Mouse (Mus musculus) embryonic fibroblast, embryonic 13.5 days (primary cell): ENCODE data around the gene Mapk7. TPM values are rescaled to one million over a fixed set of nuclear protein-coding genes. Genes with fewer than 3 reads are reported as not detected.
A peak's percentile ranks its signal among the peaks of the same experiment; 100 is the strongest.

Experiments used
- H3K27ac ChIP-seq: 2 replicates; pipeline ENCODE4 v1.5.1; 2012; ENCODE audit warnings: low read length, control low read depth, inconsistent platforms; ENCODE audit not compliant: insufficient read depth
- H3K4me1 ChIP-seq: 2 replicates; pipeline ENCODE4 v1.6.1; 2011; ENCODE audit warnings: low read length; ENCODE audit not compliant: control insufficient read depth, insufficient read depth
- H3K4me3 ChIP-seq: 2 replicates; pipeline ENCODE4 v1.5.1; 2011; ENCODE audit warnings: mild to moderate bottlenecking, control low read depth, low read length; ENCODE audit not compliant: insufficient read depth
- CTCF ChIP-seq: IDR thresholded peaks from 2 replicates; pipeline ENCODE4 v1.5.1; 2011; ENCODE audit warnings: mild to moderate bottlenecking, control low read depth, low read length, moderate library complexity, borderline replicate concordance; ENCODE audit not compliant: insufficient read depth
- POLR2A ChIP-seq: IDR thresholded peaks from 2 replicates; pipeline ENCODE4 v1.6.1; 2011; ENCODE audit warnings: low read depth, mild to moderate bottlenecking, control low read depth, low read length, moderate library complexity
- polyA plus RNA-seq: library from polyadenylated mRNA; stranded (reverse); fragments of >200 nt; gene quantifications from 2 replicates; pipeline ENCODE4 v1.2.4, GENCODE M21; 2011; ENCODE audit warnings: low read depth; ENCODE audit not compliant: missing spikeins, insufficient read length

Gene Mapk7
- polyA plus RNA-seq, 1 experiment = 35.6 TPM

DNA sequence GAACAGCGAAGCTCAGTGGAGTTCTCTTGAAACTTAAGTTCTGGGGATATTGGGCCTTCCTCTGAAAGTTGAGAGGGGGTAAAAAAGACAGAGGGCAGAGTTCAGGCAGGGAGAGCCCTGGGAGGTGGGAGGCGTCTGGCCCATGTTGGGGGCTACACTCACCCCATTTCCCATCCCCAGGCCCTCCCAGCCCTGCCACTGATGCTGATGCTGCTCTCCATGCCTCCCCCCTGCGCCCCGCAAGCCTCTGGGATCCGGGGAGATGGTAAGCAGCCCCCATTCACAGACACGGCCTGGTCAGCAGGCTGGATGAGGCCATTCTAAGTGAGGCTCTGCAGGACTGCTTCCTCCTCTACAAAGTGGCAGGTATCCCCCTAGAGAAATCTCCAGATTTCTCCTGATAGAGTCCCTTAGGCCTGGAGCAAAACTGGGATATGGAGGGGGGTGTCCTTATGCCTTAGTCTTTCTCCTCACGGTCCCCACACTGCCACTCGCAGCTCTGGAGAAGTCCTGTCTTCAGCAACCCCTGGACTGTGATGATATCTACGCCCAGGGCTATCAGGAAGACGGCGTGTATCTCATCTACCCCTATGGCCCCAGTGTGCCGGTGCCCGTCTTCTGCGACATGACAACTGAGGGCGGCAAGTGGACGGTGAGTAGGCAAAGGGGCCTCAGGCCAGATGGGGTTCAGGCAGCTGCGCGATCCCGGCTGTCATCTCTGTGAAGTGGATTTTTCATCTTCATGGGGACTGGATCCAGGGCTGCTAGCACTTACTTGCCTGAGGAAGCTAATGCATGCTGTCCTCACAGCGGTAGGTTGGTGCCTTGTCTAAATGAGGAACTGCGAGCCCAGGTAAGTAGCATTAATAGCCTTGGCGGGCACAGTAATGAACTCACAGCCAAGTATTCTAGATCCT, 8.4 kb downstream of the Mapk7 start:
- Histone ChIP-seq H3K4me1 (peaks cover 2% of the 10 kb centered on the region; the same call in 1 of the 2 replicates), H3K27ac (peak overlapping the region; percentile 82), H3K4me3 (peak overlapping the region; percentile 38)
- TF ChIP-seq POLR2A = no peak
- TF ChIP-seq CTCF = no peak

DNA sequence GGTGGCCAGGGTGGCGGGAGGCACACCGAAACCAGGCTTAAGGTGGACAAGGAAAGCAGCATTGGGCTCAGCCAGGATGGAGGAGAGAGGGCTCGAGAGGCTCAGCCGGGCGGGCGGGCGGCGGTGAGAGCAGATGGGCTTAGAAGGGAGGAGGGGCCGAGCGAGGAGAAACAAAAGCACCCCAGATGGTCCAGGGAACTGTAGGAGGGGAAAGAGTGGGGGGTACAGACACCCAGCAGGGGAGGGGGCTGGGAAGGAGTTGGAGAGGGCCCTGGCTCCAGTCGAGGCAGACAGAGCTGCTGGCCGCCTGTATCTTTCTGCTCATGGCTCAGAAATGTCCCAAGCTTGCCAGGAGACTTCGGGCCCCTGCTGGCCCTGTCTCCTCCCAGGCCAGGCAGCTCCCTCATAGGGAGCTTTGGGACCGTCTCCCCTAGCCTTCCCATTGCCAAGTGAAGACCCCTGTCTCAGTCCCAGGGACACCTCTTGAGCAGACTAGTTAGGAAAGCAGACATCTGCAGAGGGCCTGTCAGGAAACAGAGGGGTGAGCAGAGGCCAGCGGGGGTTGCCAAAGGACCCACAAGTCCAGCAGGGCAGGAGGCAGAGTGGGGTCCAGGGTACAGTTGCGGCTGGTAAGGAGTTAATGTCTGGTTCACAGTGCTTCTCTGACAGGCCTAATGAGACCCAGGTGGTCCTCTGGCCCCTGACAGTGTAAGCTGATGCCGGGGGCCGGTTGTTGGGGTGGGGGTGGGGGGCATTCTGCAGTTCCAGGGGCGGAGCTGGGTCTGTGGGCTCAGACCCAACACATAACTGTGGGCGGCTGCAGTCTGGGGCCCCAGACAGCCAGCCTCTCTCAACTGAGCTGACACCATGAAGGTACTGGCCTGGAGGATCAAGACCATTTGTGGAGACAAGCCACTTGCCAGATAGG, 9.3 kb downstream of the Mapk7 start, which contains the start of gene Mfap4:
Gene Mfap4, plus strand, starts transcription at position 819 of the 928 bp plus-strand sequence.
- H3K4me3 ChIP-seq = peak within 1 kb of the TSS; percentile 38
- peaks cover 2% of the 10 kb centered on the region; the same call in 1 of the 2 replicates for H3K4me1 ChIP-seq
- TF ChIP-seq POLR2A (peak; percentile 90), CTCF (no peak)
- H3K27ac ChIP-seq = peak within 1 kb of the TSS; percentile 91

DNA sequence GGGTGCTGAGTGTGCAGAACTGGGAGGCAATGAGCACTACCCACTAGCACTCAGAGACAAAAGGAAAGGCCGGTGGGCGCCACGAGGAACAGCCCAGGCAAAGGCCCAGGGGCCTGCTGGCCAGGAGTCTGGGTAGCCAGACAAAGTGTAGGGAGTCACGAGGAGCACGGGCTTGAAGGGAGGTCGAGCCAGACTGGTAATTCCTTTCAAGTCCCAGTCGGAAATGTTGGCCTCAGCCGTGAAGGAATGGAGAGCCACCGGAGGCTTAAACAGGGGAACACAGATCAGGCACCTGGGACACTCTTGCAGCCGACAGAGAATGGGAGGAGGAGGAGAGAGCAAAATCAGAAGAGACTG, 10.0 kb downstream of the Mapk7 start:
- Histone ChIP-seq H3K27ac (peak overlapping the region; percentile 91), H3K4me3 (no peak overlapping the region), H3K4me1 (peaks cover 2% of the 10 kb centered on the region; the same call in 1 of the 2 replicates)
- no peak for TF ChIP-seq POLR2A
- TF ChIP-seq CTCF = no peak

DNA sequence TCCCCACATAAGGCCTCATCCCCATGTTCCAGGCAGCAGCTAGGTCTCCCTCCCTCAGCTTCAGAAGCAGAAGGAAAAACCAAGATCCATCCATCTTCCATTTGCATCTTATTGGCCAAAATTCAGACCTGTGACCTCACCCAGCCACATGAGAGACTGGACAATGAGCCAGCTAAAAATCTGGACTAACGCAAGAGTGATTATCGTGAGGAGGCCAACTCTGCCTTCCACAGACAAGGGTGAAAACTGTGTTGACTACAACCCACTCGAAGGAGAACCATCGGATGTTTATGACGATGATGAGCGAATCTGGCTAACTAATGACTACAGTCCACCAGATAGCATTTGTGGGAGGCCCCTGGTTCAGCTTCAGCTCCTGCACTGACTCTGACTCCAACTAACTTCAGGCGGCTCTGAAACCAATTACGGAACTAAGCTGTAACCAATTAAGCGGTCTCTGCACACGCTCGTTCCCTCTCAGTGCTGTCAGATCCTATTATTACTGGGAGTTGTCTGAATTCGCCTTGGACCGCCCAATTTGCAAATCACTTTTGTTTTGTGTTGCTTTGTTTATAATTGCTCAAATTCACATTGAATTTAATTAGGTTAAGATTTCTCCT, 10.9 kb downstream of the Mapk7 start:
- Histone ChIP-seq H3K4me3 (no peak overlapping the region), H3K27ac (peak overlapping the region; percentile 91; the same call in 1 of the 2 replicates), H3K4me1 (peaks cover 2% of the 10 kb centered on the region; the same call in 1 of the 2 replicates)
- TF ChIP-seq POLR2A (no peak), CTCF (no peak)

GRCm38 (mm10) chr11:61481239-61482090, 12.7 kb downstream of the Mapk7 start:
- Histone ChIP-seq H3K27ac (no peak overlapping the region), H3K4me1 (peaks cover 2% of the 10 kb centered on the region)
- no peak for TF ChIP-seq CTCF
- no peak for TF ChIP-seq POLR2A

GRCm38 (mm10) chr11:61478788-61479187, 15.4 kb downstream of the Mapk7 start:
- Histone ChIP-seq H3K4me3 (no peak overlapping the region), H3K4me1 (no peaks in the 10 kb centered on the region; the same call in 1 of the 2 replicates), H3K27ac (no peak overlapping the region)
- no peak for TF ChIP-seq CTCF
- TF ChIP-seq POLR2A = no peak

More at GRCm38 (mm10) chr11:61481239-61482090, 12.7 kb downstream of the Mapk7 start:
- no peak overlapping the region for H3K4me3 ChIP-seq

GRCm38 (mm10) chr11:61477566-61478508, 16.4 kb downstream of the Mapk7 start:
- Histone ChIP-seq H3K4me1 (no peaks in the 10 kb centered on the region; the same call in 1 of the 2 replicates), H3K4me3 (no peak overlapping the region), H3K27ac (no peak overlapping the region)
- TF ChIP-seq CTCF (no peak), POLR2A (no peak)

DNA sequence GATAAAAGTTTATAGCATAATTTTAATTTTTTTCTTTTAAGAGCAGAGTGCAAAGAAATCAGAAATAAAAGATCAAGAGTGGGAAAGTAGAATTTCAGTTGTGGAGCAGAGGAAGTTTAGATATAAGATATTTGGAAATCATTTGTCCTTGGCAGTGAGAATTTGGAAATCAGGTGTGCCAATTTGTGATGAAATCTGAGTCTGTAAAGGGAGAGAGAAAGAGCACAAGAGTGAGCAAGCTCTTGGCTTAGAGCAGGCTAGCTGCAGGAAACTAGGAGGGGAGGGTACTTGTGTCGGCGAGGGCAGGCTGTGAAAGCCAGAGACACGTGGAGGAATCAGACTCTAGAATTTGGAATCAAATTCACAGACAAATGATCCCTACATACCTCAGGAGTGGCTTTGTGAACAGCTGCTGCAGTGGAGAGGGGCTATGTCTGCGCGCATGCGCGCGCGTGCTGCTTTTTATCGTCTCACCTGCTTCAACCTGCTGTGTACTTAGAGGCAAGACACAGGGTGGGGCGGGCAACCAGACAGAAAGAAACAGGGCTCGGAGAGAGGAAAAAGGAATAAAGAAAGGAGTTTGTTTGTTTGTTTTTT, 17.3 kb downstream of the Mapk7 start:
- Histone ChIP-seq H3K27ac (no peak overlapping the region), H3K4me3 (no peak overlapping the region), H3K4me1 (no peaks in the 10 kb centered on the region; the same call in 1 of the 2 replicates)
- TF ChIP-seq POLR2A (no peak), CTCF (no peak)
